Mouse (Mus musculus): ENCODE measurements around the gene Slc23a3.
A peak's percentile ranks its signal among the peaks of the same experiment; 100 is the strongest.

Slc23a3 gene

GRCm38 (mm10) chr1:75138448-75138847, 4.8 kb upstream of the Slc23a3 start:
- no peak for DNase-seq (ENCODE audit: low read depth, low spot score)

- DNase-seq (ENCODE audit: low read depth, low spot score) = no peak
These were observed 3.0 kb upstream of the Slc23a3 start for GRCm38 (mm10) chr1:75136730-75137129.

GRCm38 (mm10) chr1:75136293-75136692, 2.6 kb upstream of the Slc23a3 start:
- no peak for DNase-seq (ENCODE audit: low read depth, low spot score)

GRCm38 (mm10) chr1:75128641-75129040, 5.0 kb downstream of the Slc23a3 start:
- DNase-seq (ENCODE audit: low read depth, low spot score) = no peak

- no peak for DNase-seq (ENCODE audit: low read depth, low spot score)
These were observed 8.3 kb downstream of the Slc23a3 start for GRCm38 (mm10) chr1:75125418-75125817.

- peak; percentile 97 for DNase-seq (ENCODE audit: low read depth, low spot score)
These were observed 9.1 kb downstream of the Slc23a3 start, which contains the start of gene Nhej1 for GRCm38 (mm10) chr1:75124346-75125321. Nhej1 (minus strand) TSS chr1:75125200.

- DNase-seq (ENCODE audit: low read depth, low spot score) = no peak
These were observed 11.5 kb downstream of the Slc23a3 start for GRCm38 (mm10) chr1:75122211-75122610.
